Mouse (Mus musculus): ENCODE results near the gene Igflr1.

GRCm38 (mm10) chr7:30612654-30613402 lies 47.6 kb downstream of the Igflr1 start, which contains the start of gene Upk1a:
- TF ChIP-seq CTCF (IDR thresholded peaks at IDR 0.05; ENCODE audit: control insufficient read depth, insufficient read depth, insufficient read length) (no peak), MYOG (IDR thresholded peaks at IDR 0.05; ENCODE audit: control insufficient read depth, extremely low read depth, insufficient read length) (no peak), USF1 (IDR thresholded peaks at IDR 0.05; ENCODE audit: low read depth) (no peak), MYOD1 (IDR thresholded peaks at IDR 0.05; ENCODE audit: control insufficient read depth, insufficient read length, low read depth) (no peak)

Data from C2C12 (cell line).